Mouse (Mus musculus) gonadal fat pad, adult 2 months (tissue): ENCODE measurements around the gene Amigo1. TPM values are rescaled to one million over a fixed set of nuclear protein-coding genes. Genes with fewer than 3 reads are reported as not detected.
A peak's percentile ranks its signal among the peaks of the same experiment; 100 is the strongest.
"Not testable (repeated sequence)": the region's sequence is repeated elsewhere in the genome, so short reads cannot be mapped to it uniquely, and the experiment has no call there.

Experiments used
- DNase-seq: peaks from one replicate; pipeline ENCODE4 v3.0.0-alpha.2; 2012; ENCODE audit warnings: low read depth
- polyA plus RNA-seq: library from polyadenylated mRNA; depleted of rRNA; stranded (reverse); fragments of >200 nt; gene quantifications from 2 replicates; pipeline ENCODE4 v1.2.3, GENCODE M21; 2012; rRNA removed

The Amigo1 gene
- polyA plus RNA-seq, 1 experiment = 15.5 TPM

GRCm38 (mm10) chr3:108209946-108210770 lies 24.0 kb downstream of the Amigo1 start:
- DNase-seq = peak; percentile 38

DNA sequence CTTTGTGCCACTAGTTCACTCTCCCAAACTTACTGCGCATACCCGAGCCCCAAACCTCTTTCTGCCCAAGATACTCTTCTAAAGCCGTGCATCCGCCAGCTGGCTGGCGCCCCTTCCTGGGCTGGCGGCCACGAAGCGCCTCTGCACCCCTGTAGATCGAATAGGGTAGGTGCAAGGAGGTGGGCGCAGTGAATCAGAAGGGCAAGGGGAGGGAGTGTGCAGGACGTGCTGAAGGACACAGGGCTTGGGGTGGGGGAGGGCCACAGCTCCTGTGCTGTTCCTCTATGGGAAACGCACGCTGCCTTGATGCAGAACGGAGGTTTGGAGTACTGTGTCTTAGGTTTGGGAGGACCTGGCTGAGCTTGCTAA lies 24.6 kb downstream of the Amigo1 start, which contains the start of gene Atxn7l2:
Gene Atxn7l2, minus strand, starts transcription at position 164 of the 369 bp plus-strand sequence.
- no peak for DNase-seq

DNA sequence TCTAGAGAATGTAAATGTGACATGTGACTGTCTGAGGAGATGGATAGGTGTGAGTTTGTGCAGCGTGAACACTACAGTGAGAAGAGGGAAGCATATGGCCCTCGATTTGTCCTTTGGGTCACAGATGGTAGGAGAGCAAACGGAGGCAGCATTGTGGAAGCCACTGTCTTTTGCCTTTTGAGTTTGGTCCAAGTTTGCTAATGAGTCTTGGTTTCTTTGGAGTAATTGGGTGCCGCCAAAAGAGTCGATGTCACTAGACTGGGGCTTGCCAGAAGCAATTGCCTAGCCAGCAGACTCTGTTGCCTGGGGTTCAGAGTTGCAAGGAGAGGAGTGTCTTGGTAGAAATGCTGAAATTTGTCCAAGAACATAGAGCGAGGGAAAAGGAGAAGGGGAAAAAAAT lies 25.7 kb downstream of the Amigo1 start:
- DNase-seq = no peak

DNA sequence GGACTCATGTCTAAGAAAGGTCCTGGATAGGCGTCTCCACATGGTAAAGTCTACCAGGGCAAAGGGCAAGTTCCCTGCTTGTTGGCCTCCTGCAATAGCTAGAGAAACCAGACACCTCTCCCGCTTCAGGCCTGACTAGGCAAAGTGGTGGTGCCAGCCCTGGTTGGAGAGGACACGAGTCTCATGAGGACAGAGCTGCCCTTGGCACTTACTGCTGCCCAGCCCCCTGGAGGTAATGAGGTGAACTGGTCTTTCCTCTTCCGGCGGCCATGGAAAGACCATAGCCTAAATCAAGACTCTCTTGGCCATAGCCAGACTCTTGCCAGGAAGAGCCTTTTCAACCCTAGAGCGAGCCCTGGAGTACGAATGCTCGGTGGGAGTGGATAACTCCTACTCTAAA lies 26.3 kb downstream of the Amigo1 start:
- DNase-seq = no peak

DNA sequence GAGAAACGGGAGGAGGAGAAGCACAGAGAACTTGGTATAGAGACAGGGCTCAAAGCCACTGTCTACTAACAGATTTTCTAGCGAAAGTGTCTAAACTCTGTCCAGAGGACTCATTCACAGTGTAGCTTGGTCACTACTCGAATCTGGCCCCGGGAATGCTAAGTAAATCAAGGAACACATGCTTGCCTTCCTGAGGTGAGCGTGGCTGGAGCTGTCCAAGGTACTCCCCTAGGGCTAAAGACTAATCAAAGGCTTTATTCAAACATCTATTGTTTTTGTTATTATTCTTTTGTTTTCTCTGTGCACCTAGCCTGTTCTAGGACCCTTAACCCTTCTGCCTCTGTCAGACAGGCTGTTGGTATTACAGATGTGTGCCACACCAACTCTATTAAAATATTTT lies 28.6 kb downstream of the Amigo1 start:
- no peak for DNase-seq

- DNase-seq = no peak
Measured at GRCm38 (mm10) chr3:108220661-108221060, 34.5 kb downstream of the Amigo1 start.

- DNase-seq = no peak
Measured at GRCm38 (mm10) chr3:108225711-108226557, 39.8 kb downstream of the Amigo1 start.

DNA sequence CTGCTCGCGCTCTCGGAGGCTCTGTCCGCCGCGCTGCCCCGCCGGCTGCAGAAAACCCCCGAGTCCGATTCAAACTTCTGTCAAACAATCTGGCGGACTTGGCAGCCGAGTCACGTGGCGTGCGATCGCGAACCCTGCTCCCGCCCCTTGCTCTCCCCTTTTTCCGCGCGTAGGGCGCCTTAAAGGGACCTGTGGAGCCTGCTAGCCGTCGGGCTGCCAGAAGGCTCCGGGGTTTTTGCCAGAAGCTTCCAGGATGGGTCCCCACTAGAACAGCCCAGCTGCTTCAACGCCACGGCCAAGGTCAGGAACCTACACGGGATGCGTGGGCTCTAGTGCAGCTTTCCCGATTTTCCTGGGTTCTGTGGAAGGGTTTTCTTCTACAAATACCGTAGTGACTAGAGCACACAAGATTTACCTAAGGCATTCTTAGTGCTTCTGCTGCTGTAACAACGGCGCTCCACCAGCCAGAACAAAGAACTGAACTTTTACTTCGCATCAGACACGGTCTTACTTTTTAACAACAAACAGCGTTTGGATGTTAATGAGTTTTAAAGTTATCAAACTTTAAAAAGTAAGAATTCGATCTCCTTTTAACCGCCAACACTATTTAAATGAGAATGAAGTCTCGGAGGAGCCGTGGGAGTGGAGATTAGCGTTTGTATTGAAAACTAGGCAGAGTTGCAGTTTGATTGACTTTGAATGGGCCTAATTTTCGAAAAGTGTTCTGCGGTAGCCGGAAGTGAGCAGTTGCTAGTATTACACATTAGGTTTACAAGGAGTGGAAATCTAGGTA lies 40.6 kb downstream of the Amigo1 start, which contains the start of gene Sypl2:
Gene Sypl2, minus strand, starts transcription at position 91 of the 793 bp plus-strand sequence.
- no peak for DNase-seq

GRCm38 (mm10) chr3:108227521-108227920 lies 41.4 kb downstream of the Amigo1 start:
- DNase-seq = no peak

- DNase-seq = no peak
Measured at GRCm38 (mm10) chr3:108231646-108232045, 45.5 kb downstream of the Amigo1 start.

DNA sequence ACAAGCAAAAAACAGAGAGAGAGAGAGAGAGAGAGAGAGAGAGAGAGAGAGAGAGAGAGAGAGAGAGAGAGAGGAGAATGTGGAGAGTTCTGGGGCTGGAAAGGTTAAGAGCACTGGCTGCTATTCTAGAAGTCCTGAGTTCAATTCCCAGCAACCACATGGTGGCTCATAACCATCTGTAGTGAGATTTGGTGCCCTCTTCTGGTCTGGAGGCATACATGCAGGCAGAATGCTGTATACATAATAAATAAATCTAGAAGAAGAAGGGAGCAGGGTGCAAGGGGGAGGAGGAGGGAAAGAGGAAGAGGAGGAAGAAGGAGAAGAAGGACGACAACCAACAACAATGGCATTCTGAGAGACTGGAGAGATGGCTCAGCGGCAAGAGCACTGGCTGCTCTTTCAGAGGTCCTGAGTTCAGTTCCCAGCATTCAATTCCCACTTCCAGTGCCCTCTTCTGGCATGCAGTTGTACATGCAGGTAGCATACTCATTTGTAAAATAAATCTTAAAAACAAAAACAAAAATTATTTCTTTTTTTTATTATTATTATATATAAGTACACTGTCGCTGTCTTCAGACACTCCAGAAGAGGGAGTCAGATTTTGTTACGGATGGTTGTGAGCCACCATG lies 51.5 kb downstream of the Amigo1 start:
- DNase-seq = not testable (repeated sequence)

GRCm38 (mm10) chr3:108241243-108241839 lies 55.2 kb downstream of the Amigo1 start:
- DNase-seq = no peak

Other genes with a start within 250 kb of the Amigo1 start
- 96.3 and 174 TPM in 2 replicates for gene Gstm6, start 242.6 kb upstream of the Amigo1 start, polyA plus RNA-seq
- gene Gstm3, start 217.1 kb upstream of the Amigo1 start, polyA plus RNA-seq = 0.26 and 0.86 TPM in 2 replicates
- 925 and 961 TPM in 2 replicates for gene Gstm2, start 199.9 kb upstream of the Amigo1 start, polyA plus RNA-seq
- gene Gstm1, start 168.4 kb upstream of the Amigo1 start, polyA plus RNA-seq = 1,084 and 1,330 TPM in 2 replicates
- gene Gstm4, start 141.4 kb upstream of the Amigo1 start, polyA plus RNA-seq = 55.6 and 65.3 TPM in 2 replicates
- 62.8 and 73.1 TPM in 2 replicates for gene Ampd2, start 99.7 kb upstream of the Amigo1 start, polyA plus RNA-seq
- gene Gnat2, start 93.5 kb upstream of the Amigo1 start, polyA plus RNA-seq = 4.6 and 7.9 TPM in 2 replicates
- gene Gnai3, start 40.2 kb upstream of the Amigo1 start, polyA plus RNA-seq = 35.9 and 46.2 TPM in 2 replicates
- gene Gpr61, start 31.5 kb upstream of the Amigo1 start, polyA plus RNA-seq = not detected in 2 replicates
- gene Cyb561d1, start 14.9 kb downstream of the Amigo1 start, polyA plus RNA-seq = 9.1 and 9.6 TPM in 2 replicates
- gene Atxn7l2, start 24.6 kb downstream of the Amigo1 start, polyA plus RNA-seq = 6.8 and 7.8 TPM in 2 replicates
- gene Sypl2, start 40.3 kb downstream of the Amigo1 start, polyA plus RNA-seq = 1.8 and 2.1 TPM in 2 replicates
- gene Psma5, start 70.6 kb downstream of the Amigo1 start, polyA plus RNA-seq = 63.6 and 79.8 TPM in 2 replicates
- gene Sort1, start 97.7 kb downstream of the Amigo1 start, polyA plus RNA-seq = 273 and 331 TPM in 2 replicates
- 0.15 TPM in 1 of 2 replicates, not detected in the other for gene Mybphl, start 178.6 kb downstream of the Amigo1 start, polyA plus RNA-seq
- gene Psrc1, start 197.5 kb downstream of the Amigo1 start, polyA plus RNA-seq = 1.2 and 1.5 TPM in 2 replicates
- gene Celsr2, start 229.2 kb downstream of the Amigo1 start, polyA plus RNA-seq = 18.5 and 28.7 TPM in 2 replicates